Mouse (Mus musculus) forebrain, embryonic 16.5 days (tissue): ENCODE data around the gene Axin1. TPM values are rescaled to one million over a fixed set of nuclear protein-coding genes. Genes with fewer than 3 reads are reported as not detected.
"Not testable (repeated sequence)": the region's sequence is repeated elsewhere in the genome, so short reads cannot be mapped to it uniquely, and the experiment has no call there.

Experiments
- ATAC-seq: fragments of 200-750 bp; cut with Nextera tagmentation; 2 replicates; pipeline ENCODE4 v1.8.0; 2017; ENCODE audit warnings: mild to moderate bottlenecking, moderate library complexity
- H3K27ac ChIP-seq: fragments of 300-500 bp; sonication (generic); 2 replicates; pipeline ENCODE4 v1.5.1; 2014; ENCODE audit warnings: low read length, control low read depth
- H3K27me3 ChIP-seq: fragments of 300-500 bp; sonication (generic); replicated peaks from 2 replicates; pipeline ENCODE4 v1.6.1; 2014; ENCODE audit warnings: low read length; ENCODE audit not compliant: control insufficient read depth, insufficient read depth
- H3K36me3 ChIP-seq: fragments of 300-500 bp; sonication (generic); 2 replicates; pipeline ENCODE4 v1.6.1; 2014; ENCODE audit not compliant: control insufficient read depth, insufficient read depth
- H3K4me1 ChIP-seq: fragments of 300-500 bp; sonication (generic); replicated peaks from 2 replicates; pipeline ENCODE4 v1.6.1; 2014; ENCODE audit warnings: low read length; ENCODE audit not compliant: control insufficient read depth, insufficient read depth
- H3K4me2 ChIP-seq: fragments of 300-500 bp; sonication (generic); 2 replicates; pipeline ENCODE4 v1.6.1; 2014; ENCODE audit warnings: mild to moderate bottlenecking, low read length, control low read depth
- H3K4me3 ChIP-seq: fragments of 300-500 bp; sonication (generic); replicated peaks from 2 replicates; pipeline ENCODE4 v1.5.1; 2014; ENCODE audit warnings: mild to moderate bottlenecking, low read length, control low read depth
- H3K9ac ChIP-seq: fragments of 300-500 bp; sonication (generic); replicated peaks from 2 replicates; pipeline ENCODE4 v1.6.1; 2014; ENCODE audit warnings: low read depth, low read length, control low read depth
- H3K9me3 ChIP-seq: fragments of 300-500 bp; sonication (generic); 2 replicates; pipeline ENCODE4 v1.6.1; 2016; ENCODE audit warnings: low read length; ENCODE audit not compliant: control insufficient read depth
- WGBS: fragments of 180-500 bp; shearing (Covaris S2); extraction: QIAGEN DNeasy Blood & Tissue Kit; methylation state at CpG from one replicate; pipeline ENCODE4 v1.1.7; 2014; 5-methylcytosine and 5-hydroxymethylcytosine counted together
- polyA plus RNA-seq: library from polyadenylated mRNA; unstranded; fragments of >200 nt; fragmentation: Nextera tagmentation; extraction: Ambion mirVana; gene quantifications from 2 replicates; pipeline ENCODE4 v1.2.1, GENCODE M21; 2015

Axin1 gene
- polyA plus RNA-seq, 1 experiment from 2014 or later = 8.3 TPM

DNA sequence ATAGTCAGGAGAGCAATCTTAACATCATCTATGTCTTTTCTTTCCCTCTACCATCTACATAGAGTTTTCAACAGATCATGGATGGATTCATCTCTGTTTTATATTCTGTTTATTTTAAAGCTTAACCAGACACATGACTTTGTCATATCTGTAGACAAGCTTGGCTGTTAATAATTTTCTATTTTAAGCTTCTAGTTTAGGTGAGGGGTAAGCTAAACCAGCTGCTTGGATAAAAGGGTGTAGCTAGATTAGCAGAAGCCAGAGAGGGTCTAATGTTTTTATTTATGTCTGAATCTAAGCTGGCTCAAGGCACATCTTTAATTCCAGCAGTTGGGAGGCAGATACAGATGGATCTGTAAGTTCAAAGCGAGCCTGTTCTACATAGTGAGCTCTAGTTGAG is 24.2 kb downstream of the Axin1 start:
- no peaks in the 10 kb centered on the region for H3K27me3 ChIP-seq
- no peak overlapping the region for H3K4me3 ChIP-seq
- no peak overlapping the region for H3K4me2 ChIP-seq
- no peaks in the 10 kb centered on the region for H3K36me3 ChIP-seq
- no peak overlapping the region for H3K27ac ChIP-seq
- no peak for ATAC-seq
- H3K9ac ChIP-seq = no peak overlapping the region
- no peaks in the 10 kb centered on the region for H3K4me1 ChIP-seq
- WGBS = 92% methylated on average over 1 of the region's 1 CpGs
- no peaks in the 10 kb centered on the region for H3K9me3 ChIP-seq

DNA sequence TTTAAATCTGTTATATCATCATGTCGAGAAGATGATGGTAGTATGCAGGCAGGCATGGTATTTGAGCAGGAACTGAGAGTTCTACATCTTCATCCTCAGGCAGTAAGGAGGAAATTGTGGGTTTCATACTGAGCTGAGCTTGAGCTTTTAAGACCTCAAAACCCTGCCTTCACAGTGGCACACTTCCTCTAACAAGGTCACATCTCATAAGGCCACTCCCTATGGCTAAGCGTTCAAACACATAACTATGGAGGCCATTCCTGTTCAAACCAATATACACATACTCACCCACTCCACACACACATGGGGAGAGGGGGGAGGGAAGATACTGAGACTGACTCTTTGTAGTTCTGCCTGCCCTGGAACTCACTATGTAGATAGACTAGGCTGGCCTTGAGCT is 29.6 kb downstream of the Axin1 start:
- no peak overlapping the region for H3K9ac ChIP-seq
- no peaks in the 10 kb centered on the region for H3K9me3 ChIP-seq
- H3K27ac ChIP-seq = no peak overlapping the region
- no peaks in the 10 kb centered on the region for H3K27me3 ChIP-seq
- no peaks in the 10 kb centered on the region for H3K4me1 ChIP-seq
- WGBS = 90% methylated on average over 2 of the region's 2 CpGs
- ATAC-seq = no peak
- H3K4me3 ChIP-seq = no peak overlapping the region
- no peak overlapping the region for H3K4me2 ChIP-seq
- no peaks in the 10 kb centered on the region for H3K36me3 ChIP-seq

DNA sequence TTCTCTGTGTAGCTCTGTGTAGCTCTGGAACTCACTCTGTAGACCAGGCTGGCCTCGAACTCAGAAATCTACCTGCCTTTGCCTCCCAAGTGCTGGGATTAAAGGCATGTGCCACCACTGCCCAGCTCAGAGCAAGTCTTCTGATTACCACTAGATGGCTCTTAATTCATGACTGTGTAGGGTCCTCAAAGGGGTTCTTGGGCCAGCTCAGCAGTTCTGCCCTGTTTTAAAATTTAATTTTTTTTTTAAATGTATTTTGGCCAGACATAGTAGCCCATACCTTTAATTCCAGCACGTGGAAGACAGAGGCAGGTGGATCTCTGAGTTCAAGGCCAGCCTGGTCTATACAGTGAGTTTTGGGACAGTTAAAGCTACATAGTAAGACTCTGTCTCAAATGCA is 36.8 kb downstream of the Axin1 start:
- H3K27ac ChIP-seq, ATAC-seq, H3K4me1 ChIP-seq, H3K9ac ChIP-seq, H3K9me3 ChIP-seq, H3K27me3 ChIP-seq, H3K36me3 ChIP-seq, H3K4me3 ChIP-seq, H3K4me2 ChIP-seq: not testable (repeated sequence)
- WGBS = 87% methylated on average over 2 of the region's 2 CpGs

DNA sequence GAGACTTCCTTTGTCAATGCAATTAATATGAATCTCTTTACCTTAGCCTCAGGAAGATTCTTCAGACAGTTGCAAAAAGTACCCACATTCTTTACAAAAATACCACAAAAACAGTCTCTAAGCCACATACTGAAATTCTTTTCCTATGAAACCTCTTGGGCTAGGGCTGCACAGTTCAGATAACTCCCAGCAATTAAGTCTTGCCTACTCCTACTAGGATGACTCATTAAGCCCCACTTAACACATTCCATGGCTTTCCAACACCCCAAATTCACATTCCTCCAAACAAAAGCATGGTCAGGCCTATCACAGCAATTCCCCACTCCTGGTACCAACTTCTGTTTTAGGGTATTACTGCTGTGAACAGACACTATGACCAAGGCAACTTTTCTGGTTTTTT is 40.1 kb downstream of the Axin1 start:
- Histone ChIP-seq H3K4me2 (no peak overlapping the region), H3K36me3 (peaks cover 5% of the 10 kb centered on the region), H3K9ac (no peak overlapping the region), H3K4me3 (no peak overlapping the region), H3K4me1 (no peaks in the 10 kb centered on the region), H3K27ac (no peak overlapping the region), H3K27me3 (no peaks in the 10 kb centered on the region), H3K9me3 (no peaks in the 10 kb centered on the region)
- no peak for ATAC-seq

DNA sequence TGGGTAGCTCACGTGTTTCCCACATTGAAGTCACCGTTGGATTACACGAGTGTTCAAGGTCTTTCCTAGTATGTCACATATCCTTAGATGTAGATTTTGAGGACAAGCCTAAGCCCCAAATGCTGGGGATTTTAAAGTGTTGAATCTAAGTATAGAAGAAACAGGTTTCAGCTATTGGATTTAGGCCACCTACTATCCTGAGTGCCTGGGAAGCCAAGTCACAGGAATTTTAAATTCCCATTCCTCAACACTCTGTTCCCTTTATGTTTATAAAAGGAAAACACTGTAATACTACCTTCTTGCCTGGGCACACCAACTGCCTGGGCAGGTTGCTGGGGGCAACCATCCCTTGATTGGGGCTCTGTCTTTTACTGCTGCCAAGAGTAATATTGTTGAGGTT is 42.7 kb downstream of the Axin1 start:
- Histone ChIP-seq H3K4me1 (no peaks in the 10 kb centered on the region), H3K36me3 (peaks cover 8% of the 10 kb centered on the region; the same call in 1 of the 2 replicates), H3K4me2 (no peak overlapping the region), H3K27ac (no peak overlapping the region), H3K9ac (no peak overlapping the region), H3K4me3 (no peak overlapping the region), H3K27me3 (no peaks in the 10 kb centered on the region), H3K9me3 (no peaks in the 10 kb centered on the region)
- no peak for ATAC-seq
- WGBS = 92% methylated on average over 3 of the region's 3 CpGs

DNA sequence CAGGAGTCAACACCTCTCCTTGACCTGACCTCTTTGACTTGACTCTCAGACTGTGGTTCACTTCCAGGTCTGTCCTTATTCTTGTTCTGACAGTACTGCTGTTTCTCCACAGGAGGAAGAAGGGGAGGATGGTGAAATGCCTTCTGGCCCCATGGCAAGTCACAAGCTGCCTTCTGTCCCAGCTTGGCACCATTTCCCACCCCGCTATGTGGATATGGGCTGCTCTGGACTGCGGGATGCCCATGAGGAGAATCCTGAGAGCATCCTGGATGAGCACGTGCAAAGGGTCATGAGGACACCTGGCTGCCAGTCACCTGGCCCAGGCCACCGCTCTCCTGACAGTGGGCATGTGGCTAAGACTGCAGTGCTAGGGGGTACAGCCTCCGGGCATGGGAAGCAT is 49.1 kb downstream of the Axin1 start:
- H3K4me1 ChIP-seq = no peaks in the 10 kb centered on the region
- no peak for ATAC-seq
- H3K4me3 ChIP-seq = no peak overlapping the region
- H3K27me3 ChIP-seq = no peaks in the 10 kb centered on the region
- H3K36me3 ChIP-seq = peaks cover 25% of the 10 kb centered on the region
- H3K9me3 ChIP-seq = no peaks in the 10 kb centered on the region
- WGBS = 99% methylated on average over 5 of the region's 5 CpGs
- no peak overlapping the region for H3K9ac ChIP-seq
- no peak overlapping the region for H3K27ac ChIP-seq
- H3K4me2 ChIP-seq = no peak overlapping the region

DNA sequence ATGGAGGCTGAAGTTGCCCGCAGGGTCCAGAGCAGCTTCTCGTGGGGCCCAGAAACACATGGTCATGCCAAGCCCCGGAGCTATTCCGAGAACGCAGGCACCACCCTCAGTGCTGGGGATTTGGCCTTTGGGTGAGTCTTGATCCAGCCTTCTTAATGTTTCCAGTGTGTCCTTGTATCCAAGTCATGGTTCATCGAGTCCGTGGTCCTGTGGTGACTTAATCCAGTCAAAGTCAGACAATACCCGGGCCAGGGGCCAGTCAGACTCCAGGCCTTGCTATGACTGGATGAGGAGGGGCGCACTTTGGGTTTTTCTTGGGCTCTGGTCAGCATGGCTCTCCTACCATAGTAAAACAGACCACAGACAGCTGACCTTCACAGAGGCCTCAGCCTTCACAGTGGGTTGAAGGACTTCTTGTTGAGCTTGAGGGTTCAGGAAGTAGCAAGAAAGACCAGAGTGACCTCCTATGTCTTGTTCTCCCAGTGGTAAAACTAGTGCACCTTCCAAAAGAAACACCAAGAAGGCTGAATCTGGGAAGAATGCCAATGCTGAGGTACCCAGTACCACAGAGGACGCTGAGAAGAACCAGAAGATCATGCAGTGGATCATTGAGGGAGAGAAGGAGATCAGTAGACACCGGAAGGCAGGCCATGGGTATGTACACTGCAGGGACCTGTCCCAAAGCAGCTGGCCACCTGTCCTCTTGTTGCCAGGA is 49.8 kb downstream of the Axin1 start:
- Histone ChIP-seq H3K27me3 (no peaks in the 10 kb centered on the region), H3K36me3 (peaks cover 25% of the 10 kb centered on the region), H3K4me3 (no peak overlapping the region), H3K4me2 (no peak overlapping the region), H3K4me1 (no peaks in the 10 kb centered on the region), H3K9ac (no peak overlapping the region), H3K27ac (no peak overlapping the region), H3K9me3 (no peaks in the 10 kb centered on the region)
- WGBS = 93% methylated on average over 11 of the region's 11 CpGs
- no peak for ATAC-seq

DNA sequence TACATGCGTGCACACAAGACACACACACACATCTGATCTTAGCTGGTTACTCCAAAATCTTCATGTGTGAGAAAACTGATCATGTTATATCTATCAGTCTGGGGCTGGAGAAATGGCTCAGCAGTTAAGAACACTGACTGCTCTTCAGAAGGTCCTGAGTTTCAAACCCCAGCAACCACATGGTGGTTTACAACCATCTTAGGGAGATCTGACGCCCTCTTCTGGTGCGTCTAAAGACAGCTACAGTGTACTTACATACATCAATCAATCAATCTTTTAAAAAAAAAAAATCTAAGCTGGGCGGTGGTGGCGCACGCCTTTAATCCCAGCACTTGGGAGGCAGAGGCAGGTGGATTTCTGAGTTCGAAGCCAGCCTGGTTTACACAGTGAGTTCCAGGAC is 53.0 kb downstream of the Axin1 start:
- H3K4me3 ChIP-seq, H3K27ac ChIP-seq, ATAC-seq, H3K27me3 ChIP-seq, H3K9me3 ChIP-seq, H3K9ac ChIP-seq, H3K4me2 ChIP-seq, H3K4me1 ChIP-seq: not testable (repeated sequence)
- WGBS = 92% methylated on average over 7 of the region's 7 CpGs
- peaks cover 31% of the 10 kb centered on the region for H3K36me3 ChIP-seq

DNA sequence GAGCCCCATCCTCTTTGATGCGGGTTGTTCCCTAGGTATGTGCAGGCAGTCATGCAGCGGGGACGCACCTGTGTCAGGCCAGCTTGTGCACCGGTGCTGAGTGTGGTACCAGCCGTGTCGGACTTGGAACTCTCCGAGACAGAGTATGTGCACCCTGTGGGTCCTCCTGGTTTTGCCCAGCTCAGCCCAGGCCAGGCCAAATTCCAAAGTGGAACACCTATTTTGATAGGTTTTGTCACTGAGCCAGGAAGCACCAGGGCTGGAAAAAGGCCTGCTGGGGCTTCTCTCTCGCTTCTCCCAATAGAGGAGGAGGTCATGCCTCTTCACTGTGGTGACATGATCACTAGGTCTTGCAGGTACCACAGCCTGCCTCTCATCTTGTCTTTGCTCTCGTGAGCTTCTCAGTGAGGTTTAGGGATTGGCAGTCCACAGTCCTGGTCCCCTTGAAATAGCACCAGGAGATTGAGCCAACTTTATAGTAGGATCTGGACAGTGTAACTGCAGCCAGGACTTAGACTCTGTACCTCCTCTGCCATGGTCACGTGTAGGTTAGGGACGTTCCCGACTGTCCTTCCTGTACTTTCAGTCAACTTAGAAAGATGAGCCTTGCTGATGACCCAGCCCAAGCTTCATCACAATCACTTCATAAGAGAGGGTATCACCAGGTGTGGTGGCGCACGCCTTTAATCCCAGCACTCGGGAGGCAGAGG is 54.1 kb downstream of the Axin1 start:
- Histone ChIP-seq H3K27me3 (no peaks in the 10 kb centered on the region), H3K36me3 (peaks cover 32% of the 10 kb centered on the region), H3K4me1 (no peaks in the 10 kb centered on the region), H3K4me3 (no peak overlapping the region), H3K9me3 (no peaks in the 10 kb centered on the region), H3K9ac (no peak overlapping the region), H3K27ac (no peak overlapping the region), H3K4me2 (no peak overlapping the region)
- WGBS = 98% methylated on average over 15 of the region's 15 CpGs
- no peak for ATAC-seq
